Mouse (Mus musculus): Measurements from ENCODE around the gene Setd3. TPM values are rescaled to one million over a fixed set of nuclear protein-coding genes. Genes with fewer than 3 reads are reported as not detected.
"Not testable (repeated sequence)": the region's sequence is repeated elsewhere in the genome, so short reads cannot be mapped to it uniquely, and the experiment has no call there.

The Setd3 gene
- total RNA-seq, 2 experiments from 2014 or later, result 106 to 113 TPM

DNA sequence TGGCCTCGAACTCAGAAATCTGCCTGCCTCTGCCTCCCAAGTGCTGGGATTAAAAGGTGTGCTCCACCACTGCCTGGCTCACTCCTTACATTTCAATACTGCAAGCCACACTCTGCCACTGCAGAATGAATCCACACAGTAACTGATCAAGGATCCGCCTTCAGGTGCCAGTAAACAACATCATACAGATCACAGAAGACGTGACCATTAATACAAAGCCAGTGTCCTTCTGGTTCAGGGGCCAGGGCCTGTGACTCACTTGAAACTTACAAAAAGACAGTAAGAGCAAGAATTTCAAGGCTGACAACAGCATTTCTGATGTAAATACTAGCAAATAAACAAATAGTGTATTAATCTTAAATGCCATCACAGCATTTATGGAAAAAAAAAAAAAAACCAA is 33.9 kb downstream of the Setd3 start:
- no peak for DNase-seq (ENCODE audit: low spot score)

DNA sequence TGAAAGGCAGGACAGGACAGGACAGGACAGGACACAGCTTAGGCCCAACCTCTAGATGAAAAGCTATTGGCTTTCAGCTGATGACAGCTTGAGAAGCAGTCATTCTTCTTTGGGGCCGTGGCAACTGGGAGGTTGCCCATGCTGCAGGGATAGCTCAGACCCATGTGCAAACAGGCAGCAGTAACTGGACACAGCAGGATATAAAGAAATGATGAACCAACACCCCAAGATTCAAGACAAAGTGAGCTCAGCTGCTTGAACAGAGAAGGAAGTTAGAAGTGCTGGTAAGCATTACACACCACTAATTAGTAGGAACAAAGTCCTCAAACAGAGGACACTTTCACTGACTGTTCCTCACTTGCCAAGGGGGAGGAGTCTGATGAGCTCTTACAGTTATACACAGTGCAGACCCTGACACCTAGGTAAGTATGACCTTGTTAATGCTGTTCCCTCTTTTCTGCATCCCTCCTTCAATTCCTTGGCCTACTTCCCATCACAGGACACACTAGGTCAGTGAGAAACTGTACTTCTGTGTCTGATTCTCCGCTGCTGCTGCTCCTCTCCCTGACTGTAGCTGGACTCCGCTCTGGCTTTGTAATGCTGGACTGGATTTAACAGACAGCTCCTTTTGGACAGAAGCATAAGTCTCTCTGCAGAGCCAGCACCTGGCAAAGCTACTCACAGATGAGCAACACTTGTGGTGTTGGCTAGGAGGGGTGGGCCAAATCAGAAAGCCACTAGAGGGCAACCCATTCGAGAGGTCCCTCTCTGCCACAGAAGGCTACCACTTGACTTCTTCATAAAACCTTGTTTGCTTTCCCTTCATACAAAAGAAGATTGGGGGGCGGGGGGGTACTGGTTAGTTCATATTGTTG is 35.3 kb downstream of the Setd3 start:
- DNase-seq (ENCODE audit: low spot score), result peak; percentile 47

DNA sequence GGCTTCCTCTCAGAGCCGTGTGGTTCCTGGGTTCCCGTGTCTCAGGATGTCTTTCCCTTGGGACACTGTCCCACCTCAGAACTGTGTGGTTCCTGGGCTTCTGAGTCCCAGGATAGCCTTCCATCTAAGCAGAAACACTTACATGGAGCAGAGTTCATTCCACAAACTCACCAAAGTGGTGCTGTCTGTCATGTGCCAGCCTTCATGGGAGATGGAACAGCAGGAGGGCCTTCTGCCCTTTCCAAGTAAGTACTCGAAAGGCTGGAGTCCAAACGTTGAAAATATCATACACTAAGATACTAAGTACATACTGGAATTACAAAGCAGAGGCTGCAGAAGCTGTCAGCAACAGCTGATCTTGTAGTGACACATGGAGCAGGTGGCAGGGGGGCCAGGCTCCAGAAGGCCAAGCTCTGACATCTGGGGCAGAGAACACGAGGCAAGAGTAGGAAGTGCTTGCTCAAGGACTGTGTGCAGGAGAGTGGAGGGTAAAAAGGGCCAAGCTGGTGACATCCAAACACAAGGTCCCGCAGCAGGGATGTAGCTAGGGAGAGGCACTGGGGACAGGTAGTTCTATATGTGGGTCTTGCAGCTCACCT is 43.4 kb downstream of the Setd3 start:
- DNase-seq (ENCODE audit: low spot score), result peak; percentile 78

DNA sequence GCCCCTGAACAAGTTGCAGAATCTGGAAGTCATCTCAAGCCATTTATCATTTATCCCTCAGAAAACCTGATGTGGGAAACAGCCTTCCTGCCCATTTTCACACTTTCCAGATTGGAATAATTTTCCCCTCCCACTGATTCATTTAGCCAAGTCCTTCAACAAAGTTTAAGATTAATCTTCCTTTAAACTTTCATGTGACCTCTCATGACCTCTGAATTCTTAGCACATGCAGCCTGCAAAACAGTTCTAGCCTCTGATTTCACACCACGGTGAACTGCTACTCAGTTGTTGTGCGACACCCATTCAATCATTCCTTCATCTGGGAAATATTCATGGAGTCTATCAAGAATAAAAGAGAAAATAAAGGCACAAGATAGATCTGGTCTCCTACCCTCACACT is 45.9 kb downstream of the Setd3 start:
- DNase-seq (ENCODE audit: low spot score), result no peak

DNA sequence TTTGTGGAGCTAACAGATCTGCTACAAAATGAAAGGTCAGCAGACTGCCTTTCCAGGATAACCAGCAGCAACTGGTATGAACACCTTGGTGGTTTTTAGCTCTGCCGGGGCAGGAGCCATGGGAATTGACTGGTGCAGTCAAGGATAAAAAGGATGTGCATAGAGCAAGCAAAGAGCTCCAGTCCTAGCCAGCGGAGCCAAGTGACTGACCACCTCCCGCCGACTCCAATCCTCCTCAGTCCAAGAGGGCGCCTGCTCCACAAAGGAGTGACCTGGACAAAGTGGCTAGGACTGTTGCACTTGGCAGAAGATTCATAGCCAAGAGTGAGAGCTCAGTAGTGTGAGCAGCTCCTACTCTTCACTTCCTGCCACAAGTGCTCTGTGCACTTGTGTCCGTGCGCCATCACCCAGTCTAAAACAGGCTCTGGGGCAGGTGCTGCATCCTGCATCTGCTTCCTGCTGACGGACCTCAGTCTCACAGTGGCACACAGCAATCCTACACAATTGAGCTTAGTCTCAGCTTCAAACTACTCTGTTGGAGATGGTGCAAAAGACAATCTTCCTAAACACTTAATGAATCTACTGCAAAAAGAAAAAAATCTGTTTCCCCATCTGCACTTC is 46.6 kb downstream of the Setd3 start:
- DNase-seq (ENCODE audit: low spot score), result no peak

DNA sequence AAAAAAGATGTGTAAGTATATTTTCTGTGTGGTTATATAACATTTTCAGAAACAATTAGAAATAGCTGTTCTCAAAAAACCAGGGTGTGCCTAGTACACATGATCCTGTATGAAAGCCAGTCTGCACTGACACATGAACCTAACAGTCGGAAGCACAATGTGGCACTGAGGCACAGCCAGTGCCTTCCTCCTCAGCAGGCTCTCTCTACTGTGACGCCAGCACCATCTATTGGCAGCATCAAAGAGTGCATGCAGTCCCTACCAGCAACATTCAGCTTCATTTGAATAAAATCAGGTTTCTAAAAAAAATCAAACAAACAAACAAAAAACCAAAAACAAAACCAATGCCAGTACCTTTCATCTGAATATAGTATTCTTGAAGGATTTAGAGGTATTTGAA is 57.8 kb downstream of the Setd3 start:
- DNase-seq (ENCODE audit: low spot score), result peak; percentile 67

DNA sequence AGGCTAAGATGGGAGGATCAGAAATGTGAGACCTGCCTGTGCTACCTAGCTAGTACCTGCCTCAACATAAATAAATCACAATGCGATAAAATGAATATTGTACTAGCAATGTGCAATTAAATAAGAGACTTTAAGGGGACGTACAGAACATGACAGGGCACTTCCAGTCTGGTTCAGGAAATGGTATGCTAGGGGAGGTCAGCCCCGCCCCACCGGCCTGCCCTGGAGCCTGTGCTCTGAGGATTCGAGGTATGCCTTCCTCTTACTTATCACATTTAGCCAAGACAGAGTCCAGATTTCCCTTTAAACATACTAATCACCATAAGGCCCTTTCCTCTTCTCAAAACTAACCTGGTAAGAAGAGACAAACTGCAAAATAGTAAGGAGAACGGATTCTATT is 58.7 kb downstream of the Setd3 start:
- DNase-seq (ENCODE audit: low spot score), result no peak

DNA sequence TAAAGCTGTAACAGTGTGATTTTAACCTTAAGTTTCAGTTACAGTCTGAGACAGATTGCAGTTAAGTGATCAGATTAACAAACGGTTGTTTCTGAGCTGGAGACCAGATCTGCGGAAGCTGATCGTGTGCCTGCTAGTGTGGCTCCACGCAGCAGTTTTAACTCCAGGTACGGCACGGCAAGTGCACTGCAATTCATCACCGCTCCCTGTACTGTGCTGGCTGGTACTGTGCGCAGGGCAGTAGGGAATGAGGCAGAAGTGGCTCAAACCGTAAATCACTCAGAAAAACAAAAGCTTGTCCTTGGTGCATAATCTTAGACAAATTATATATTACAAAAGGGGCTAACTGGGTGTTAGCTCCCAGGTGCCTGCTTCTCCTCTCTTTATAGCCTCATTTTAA is 59.2 kb downstream of the Setd3 start:
- DNase-seq (ENCODE audit: low spot score), result no peak

DNA sequence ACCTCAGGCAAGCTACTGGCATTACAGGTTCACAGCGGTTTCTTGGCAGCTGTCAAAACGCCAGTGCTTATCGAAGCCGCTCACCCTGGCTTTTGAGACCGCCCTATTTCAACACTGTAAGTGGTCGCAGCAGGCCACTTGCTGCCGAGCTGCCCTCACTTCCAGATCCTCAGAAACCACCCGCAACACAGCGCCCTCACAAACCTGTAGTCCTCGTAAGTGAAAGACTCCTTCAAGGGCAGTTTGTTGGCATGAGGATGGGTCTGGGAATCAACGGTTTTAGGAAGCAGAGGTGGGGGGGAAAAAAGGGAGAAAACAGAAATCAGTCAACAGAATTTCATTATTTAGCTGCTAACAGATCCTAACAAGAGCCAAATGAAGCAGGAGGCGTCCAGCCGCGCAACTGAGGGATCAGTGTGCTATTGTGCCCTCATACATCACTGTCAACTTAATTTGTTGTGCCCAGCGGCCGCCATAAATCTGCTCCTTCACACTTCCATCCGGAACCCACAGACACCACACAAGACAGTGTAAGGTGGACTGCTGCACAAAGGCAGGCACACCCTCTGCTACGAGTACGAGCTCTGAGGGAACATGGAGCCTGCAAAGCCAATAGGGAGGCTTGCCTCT is 60.1 kb downstream of the Setd3 start:
- no peak for DNase-seq (ENCODE audit: low spot score)

DNA sequence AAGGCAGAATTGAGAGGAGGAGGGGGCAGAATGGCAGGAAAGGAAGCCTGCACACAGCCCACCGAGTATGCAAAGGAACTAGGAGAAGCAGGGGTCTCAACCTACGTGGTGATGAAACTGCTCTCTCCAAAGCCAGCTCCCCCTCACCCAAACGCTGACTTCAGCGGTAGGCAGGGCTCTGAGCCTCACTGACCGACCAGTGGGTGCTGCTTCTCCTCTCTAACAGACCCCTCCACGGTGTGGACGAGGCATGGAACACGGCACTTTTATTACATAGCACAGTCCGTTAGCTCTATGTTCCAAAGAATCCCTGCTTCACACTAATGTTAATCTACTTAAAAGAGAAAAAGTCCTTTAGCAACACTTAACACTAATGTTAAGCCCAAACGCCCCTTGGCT is 60.6 kb downstream of the Setd3 start:
- DNase-seq (ENCODE audit: low spot score), result no peak

DNA sequence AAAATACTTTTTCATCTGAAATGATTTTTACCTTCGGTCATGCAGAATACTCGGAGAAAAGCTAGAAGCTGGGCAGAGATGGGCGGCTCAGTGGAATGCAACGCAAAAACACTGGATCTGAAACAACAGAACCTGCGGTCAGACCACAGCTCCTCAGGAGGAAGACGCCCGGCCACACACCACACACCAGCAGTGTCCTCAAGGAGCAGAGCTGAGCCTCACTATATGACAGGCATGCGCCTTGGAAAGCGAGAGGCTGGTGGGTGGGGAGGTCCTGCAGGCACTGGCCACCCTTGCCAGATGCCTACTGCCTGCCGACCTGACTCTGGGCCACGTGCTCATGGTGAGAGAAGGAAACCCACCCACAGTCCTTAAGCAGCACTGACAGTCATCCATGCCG is 67.9 kb downstream of the Setd3 start:
- no peak for DNase-seq (ENCODE audit: low spot score)

DNA sequence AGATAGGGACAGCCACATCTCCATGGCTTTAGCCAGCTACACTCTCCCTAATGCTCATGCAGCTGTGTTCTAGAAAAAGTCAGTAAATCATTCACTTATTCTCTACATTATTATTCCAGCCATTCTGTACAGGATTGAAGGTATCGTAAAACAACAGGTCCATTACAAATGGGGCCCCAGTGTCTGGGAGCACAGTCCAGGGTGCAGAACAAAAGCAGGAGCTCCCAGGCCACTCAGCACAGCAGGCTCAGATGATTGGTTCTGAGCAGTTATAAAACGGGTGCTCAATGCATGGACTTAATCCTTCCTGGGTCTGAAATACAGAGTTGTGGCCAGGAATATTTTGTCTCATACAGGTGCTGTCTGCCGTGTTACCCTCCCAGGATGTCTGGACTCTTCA is 68.4 kb downstream of the Setd3 start:
- no peak for DNase-seq (ENCODE audit: low spot score)

DNA sequence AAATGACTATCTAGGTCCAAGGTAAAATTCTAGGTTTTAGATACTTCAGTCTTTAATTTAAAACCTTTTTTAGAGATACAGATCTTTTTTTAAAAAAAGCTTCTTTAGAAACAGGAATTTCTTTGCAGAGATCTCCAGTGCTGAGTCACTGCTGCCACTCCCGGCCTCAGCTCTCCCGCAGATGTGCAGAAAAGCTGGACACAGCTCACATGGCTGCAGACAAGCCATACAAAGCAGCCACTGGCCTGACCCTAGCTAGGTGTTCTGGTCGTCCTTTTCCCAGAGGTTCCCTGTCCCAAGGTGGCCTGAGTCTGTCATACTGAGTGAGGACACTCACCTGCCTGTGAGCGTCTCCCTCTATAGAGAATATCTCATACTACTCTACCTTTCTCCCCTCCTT is 69.4 kb downstream of the Setd3 start:
- no peak for DNase-seq (ENCODE audit: low spot score)

DNA sequence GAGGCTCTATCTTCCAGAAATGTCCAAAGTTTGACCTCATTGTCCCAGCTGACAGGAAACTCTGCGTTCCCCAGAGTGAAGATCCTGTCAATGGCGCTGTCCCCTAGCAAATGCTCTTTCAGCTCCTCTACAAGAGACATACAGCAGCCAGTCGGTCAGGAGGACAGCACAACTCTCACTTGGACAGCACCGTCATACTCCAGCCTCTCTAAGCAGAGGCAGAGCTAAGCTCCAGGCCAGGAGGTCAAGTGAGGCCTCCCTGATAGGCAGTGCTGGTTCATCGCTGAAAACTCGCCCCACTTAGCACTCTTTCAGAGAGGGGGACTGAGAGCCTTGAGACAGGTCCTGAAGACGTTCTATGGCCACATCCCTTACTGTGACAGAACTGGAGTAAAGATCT is 70.5 kb downstream of the Setd3 start:
- not testable (repeated sequence) for DNase-seq (ENCODE audit: low spot score)

DNA sequence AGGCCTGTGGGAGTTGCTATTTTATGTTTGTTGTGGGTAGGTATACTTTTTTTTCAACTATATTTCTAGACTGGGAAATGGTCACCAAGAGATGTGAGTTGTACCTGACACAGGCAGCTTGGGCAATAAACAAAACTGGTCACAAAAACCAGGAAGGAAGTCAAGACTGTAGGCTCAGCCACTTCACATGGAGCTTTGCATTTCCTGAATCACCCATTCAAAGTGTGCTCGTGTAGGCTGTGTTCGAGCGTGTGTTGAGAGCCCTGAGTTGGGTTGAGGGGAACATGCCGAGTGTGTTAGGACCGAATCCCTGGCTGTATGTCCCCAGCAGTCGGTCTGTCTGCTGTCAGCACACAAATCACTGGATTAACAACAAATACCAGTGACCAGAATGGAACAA is 75.8 kb downstream of the Setd3 start:
- DNase-seq (ENCODE audit: low spot score), result no peak

DNA sequence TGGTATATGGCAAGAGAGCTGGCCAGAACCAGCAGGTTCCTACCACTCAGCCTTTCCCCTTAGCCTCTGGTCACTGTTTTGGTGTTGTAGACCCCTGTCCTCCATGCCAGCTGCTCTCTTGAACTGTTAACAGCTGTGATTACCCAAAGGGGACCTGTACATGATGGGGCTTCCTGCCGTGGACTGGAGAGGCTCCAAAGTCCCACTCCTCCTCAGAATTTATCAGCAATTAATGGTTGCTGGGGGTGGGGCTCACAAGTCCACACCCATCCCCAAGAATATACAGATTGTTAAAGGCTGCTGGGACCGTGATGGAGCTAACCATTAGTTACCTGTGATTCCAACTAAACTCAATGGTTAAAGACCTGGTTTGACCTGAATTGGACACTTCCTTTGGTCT is 77.0 kb downstream of the Setd3 start:
- DNase-seq (ENCODE audit: low spot score), result no peak

DNA sequence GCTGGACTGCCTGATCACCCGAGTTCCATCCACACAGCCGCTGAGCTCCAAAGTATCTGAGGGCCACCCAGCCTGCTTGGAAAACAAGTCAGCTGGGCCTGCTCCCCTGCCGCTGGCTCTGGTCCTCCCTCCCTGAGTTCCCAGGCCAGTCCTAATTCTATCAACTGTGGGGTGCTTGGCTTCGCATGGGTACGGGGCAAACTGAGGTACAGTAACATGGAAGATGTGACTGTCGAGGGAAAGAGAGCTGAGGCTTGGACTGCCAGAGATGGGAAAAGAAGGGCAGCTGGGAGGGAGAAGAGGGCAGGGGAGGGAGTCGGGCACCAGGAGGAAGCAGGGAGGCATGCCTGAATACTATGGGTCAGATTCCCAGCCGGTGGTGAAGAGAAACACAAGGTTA is 78.9 kb downstream of the Setd3 start:
- DNase-seq (ENCODE audit: low spot score), result no peak

DNA sequence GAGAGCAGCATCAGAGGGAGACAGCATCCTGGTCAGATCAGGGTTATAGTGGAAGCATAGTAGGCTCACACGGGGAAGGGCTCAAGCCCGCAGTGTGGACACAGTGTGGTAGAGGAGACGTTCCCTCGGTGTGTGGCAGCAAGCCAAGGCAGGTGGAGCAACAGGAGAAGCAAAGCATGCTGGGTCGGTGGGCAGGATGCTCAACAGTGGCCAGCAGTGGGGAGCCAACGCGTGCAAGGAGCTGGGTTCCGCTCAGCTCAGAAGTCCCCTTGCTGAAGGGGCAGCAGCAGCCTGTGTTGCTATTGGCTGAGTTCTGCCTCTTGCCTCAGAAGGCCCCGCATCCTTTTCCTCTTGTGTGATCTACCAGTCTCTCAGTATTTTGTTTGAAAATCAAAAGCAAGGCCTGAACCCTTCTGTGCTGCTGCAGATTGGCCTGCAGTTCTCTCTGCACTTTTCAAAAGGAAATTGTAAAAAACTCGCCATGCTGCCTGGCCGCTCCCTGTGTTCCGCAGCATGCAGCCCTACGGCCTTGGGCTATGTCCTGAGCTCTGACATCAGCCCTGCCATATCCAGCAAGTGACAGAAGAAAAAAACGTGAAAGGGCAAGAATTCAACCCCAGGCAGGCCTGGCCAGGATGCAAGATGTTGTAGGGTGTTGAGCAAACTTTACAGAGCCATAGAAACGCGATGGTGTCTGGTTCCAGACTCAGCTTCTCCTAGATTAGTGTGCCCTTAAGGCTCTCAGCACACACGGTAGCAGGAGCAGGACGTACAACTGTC is 80.7 kb downstream of the Setd3 start:
- DNase-seq (ENCODE audit: low spot score), result no peak

DNA sequence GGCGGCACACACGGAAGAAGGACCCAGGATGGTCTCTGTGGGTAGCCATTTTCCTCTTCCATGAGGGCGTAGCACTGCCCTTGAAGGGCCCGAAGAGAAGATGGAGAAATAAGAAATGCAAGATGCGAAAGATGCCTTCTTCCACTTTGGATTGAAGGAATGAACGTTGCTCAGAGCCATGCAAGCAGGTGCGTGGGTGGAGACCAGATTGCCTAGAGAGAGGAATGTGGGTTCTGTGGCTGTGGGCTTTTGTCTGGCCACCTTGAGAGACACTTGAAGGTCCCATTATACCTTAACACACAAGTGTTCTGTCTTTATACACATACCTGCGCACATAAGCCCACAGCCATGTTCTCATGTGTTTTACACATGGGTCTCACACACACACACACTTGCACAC is 81.5 kb downstream of the Setd3 start:
- no peak for DNase-seq (ENCODE audit: low spot score)

DNA sequence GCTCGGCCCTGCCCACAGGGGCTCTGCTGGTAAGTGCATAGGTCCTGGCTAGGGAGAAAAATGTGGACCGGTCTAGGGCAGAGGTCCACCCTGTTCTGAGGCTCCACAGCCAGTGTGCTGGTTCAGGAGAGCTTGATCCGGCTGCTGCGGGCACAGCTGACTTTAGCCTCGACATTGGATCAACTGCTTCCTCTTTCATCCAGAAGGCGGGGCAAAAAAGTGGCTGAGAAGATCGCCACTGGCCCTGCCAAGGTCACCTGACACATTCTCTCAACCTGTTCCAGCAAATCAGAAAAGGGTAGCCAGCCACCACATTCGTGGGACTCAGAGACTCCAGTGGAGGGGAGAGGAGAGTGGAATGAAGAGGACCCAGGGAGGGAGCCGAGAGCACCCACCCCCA is 90.9 kb downstream of the Setd3 start:
- DNase-seq (ENCODE audit: low spot score), result no peak

DNA sequence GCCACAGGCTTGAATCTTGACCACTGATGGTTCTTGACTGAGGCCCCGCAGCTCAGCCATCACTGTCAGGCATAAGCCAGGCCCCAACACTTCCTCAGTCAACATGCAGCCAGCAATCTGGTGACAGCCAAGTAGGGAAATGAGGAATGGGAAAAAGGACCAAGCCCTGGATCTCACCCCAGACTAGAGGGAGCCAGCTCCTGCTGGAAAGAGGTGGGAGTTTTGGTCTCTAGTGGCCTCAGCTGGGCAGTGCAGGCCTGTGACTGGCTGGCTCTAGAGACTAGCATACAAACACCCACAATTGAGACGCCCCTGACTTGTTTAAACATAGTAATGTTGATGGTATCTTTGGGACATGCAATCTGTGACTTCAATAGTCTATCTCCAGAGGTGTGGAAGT is 91.6 kb downstream of the Setd3 start:
- no peak for DNase-seq (ENCODE audit: low spot score)

Data from gastrocnemius, adult 18-20 months (tissue).